Mouse (Mus musculus): ENCODE results near the gene Gm10959. TPM values are rescaled to one million over a fixed set of nuclear protein-coding genes. Genes with fewer than 3 reads are reported as not detected.

Gene Gm10959
- total and polyA plus RNA-seq, 3 experiments = not detected

DNA sequence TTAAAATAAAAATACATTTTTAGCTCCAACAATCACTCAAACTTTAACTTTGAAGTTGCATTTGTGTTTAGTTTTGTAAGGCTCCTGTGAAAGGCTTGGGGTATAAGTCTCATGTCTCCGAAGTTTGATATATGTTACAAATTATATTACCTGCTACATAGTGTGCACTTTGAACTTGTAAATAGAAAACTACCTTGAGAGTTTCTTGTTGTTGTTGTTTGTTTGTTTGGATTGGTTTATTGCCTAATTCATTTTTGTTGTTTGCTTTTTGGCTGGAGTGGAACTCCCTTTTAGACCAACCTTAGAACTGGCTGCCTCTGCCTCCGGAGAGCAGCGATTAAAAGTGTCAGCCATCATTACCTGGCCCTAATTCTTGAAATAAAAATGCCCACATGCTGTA, 24.4 kb downstream of the Gm10959 start, which contains the start of gene Fabp2:
Fabp2 (plus strand) TSS at position 301 of the 400 bp plus-strand sequence.
- DNase-seq = no peak

- peak; percentile 47 for DNase-seq
These were observed 30.8 kb downstream of the Gm10959 start for GRCm38 (mm10) chr3:122888371-122888819.

DNA sequence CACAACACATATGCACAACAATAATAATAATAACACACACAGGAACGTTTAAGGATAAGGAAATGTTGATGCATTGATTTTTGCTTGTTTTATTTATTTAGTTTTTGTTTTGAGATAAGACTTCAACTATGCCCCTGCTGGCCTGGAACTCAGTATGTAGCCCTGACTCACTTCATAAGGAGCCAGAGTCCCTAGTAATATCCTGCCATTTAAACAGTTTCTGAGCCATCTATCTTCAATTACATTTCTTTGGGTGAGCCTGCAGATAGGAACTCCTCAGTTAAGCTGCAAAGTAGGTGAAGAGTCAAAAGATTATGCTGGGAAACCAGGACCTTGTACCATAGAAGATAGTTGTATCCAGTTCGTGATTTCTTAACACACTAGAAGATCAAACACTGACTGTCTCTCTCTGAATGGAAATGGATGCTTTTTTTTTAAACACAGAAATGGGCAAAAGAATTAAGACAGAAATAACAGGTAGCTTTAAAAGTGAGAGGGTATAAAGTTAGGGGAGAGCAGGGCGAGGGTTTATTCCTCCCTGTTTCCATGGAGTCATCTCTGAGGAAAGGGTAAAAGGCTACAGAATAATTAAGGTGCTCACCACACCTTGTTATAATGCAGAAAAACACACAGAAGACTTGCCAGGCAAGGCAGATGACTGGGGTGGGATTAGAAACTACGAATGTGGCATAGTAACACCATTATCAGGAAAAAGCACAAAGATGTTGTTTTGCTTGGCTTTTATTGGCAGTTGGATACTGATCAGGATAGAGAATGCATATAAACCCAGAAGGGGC, 31.5 kb downstream of the Gm10959 start:
- no peak for DNase-seq

DNA sequence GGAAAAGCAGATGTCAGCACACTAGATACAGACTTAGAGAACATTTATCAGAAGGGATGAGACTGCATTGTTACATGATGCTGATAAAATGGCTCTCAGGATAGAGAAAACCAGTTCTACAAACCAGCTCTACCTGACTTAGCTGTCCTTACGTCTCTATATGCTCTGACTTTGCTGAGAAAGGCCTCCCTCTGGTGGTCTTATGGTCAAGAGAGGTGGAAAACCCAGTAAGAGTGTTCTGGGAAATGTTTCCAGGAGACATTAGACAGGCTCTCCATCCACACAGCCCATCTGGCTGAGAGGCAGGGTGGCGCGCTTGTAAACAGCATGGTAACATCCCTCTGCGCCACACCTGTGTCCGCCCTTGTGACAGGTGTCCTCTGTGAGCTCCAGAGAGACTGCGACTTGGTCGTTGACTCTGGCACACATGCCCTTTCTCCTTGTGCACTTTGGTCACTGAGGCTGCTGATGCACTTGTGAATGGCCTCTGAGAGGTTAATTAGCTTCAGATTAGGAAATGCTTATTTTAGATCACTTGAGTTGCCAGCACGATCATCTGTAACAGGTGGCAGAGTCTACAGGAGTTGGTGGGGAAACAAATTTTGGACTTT, 40.4 kb downstream of the Gm10959 start:
- DNase-seq = no peak

GRCm38 (mm10) chr3:122877543-122877942, 41.6 kb downstream of the Gm10959 start:
- DNase-seq = no peak

- no peak for DNase-seq
These were observed 42.3 kb downstream of the Gm10959 start for GRCm38 (mm10) chr3:122876870-122877269.

- DNase-seq = no peak
These were observed 47.6 kb downstream of the Gm10959 start for GRCm38 (mm10) chr3:122871596-122871995.

DNA sequence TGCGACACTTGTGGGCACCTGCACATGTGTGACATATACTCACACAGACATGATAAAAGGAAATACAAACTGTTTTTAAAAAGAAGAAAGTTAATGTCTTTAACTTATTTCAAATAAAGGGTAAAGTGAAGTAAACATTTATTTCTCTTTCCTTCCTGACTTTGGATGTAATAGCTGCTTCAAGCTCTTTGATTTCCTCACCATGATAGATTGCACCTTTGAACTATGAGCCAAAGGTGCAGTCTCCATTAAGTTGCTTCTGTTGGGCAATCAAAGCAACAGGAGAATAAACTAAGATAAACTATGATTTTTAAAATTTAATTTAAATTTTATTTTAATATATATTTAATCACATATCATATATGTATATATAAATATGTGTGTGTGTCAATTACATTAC, 50.9 kb downstream of the Gm10959 start:
- no peak for DNase-seq

- peak; percentile 10 for DNase-seq
These were observed 54.1 kb downstream of the Gm10959 start for GRCm38 (mm10) chr3:122865092-122865491.

Other genes starting within 250 kb of the Gm10959 start
- 10 to 100 TPM; 46.5 to 48.8 TPM for gene Pde5a, start 190.4 kb downstream of the Gm10959 start, total RNA-seq (2021)
- 4.6 and 7.3 TPM in 2 replicates for gene Pde5a, start 190.4 kb downstream of the Gm10959 start, polyA plus RNA-seq (2012; rRNA removed)
- not detected for gene Fabp2, start 24.3 kb downstream of the Gm10959 start, total RNA-seq (2021)
- gene Fabp2, start 24.3 kb downstream of the Gm10959 start, polyA plus RNA-seq (2012; rRNA removed) = not detected in 2 replicates
- gene 1810037I17Rik, start 4.8 kb upstream of the Gm10959 start, total RNA-seq (2021) = 10 to 100 TPM; 46.0 to 59.0 TPM
- 17.1 and 18.3 TPM in 2 replicates for gene 1810037I17Rik, start 4.8 kb upstream of the Gm10959 start, polyA plus RNA-seq (2012; rRNA removed)
- gene Usp53, start 65.2 kb upstream of the Gm10959 start, total RNA-seq (2021) = 10 to 100 TPM; 26.1 to 27.5 TPM
- gene Usp53, start 65.2 kb upstream of the Gm10959 start, polyA plus RNA-seq (2012; rRNA removed) = 2.0 and 3.3 TPM in 2 replicates
- under 1 TPM in 1 of 2 experiments, not detected in 1; 0.41 TPM for gene Myoz2, start 115.7 kb upstream of the Gm10959 start, total RNA-seq (2021)
- not detected in 2 replicates for gene Myoz2, start 115.7 kb upstream of the Gm10959 start, polyA plus RNA-seq (2012; rRNA removed)

Measured in adrenal gland, adult 2 months (tissue).